In the genomic region with DNA sequence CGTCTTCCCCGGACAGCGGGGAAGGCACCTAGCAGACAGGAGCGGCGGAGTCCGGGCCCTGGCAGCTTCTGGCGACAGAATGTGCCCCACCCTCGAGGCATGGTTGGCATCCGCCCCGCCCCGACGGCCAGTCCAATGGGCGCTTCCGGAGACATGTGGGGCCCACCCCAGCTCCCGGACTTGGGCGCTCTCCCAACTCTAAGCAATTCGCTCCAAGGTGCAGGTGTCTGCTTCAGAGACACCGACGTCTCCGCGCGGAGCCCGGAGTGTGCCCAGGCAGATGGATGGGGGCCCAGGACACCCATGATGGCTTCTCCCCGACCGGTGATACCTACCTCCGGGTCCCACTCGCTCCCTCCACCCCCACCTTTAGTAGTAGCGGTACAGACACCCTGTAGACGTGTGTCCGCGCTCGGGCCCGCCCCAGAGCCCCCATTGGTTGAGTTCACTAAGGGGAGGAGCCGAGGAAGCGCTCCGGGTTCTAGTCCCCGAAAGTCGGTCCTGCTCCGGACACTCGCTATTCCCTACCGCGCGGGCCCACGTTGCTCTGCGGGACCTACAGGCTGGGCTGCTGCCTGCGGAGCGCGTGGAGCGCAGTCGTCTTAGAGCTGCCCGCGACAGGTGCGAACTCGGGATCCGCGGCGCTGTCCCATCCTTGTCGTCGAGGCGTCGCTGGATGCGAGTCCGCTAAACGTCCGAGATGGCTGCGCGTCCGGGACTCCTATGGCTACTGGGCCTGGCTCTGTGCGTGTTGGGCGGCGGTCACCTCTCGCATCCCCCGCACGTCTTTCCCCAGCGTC, we compare ENCODE assay signal across 9 mouse cellular contexts. TPM values are rescaled to one million over a fixed set of nuclear protein-coding genes. Genes with fewer than 3 reads are reported as not detected.
DNase-seq lines count a peak whose midpoint lies in the region; ATAC-seq and TF ChIP-seq lines count a peak whose summit lies in the region.
"Had no signal": no experiment of that assay in that cellular context is flagged by ENCODE, and none has a peak within 500 bp of the region (broad histone marks: within the 10 kb centered on the region; RNA-seq: fewer than 3 reads in every experiment).

A gene (plus strand): TSS at position 515 of the 800 bp plus-strand sequence.

- H3K36me3 ChIP-seq in hindbrain, embryonic 15.5 days: no peaks in the 10 kb centered on the region
- H3K36me3 ChIP-seq in liver, embryonic 15.5 days (replicated peaks): no peaks in the 10 kb centered on the region
- H3K36me3 ChIP-seq in neural tube, embryonic 14.5 days (ENCODE audit: control insufficient read depth, insufficient read depth, low read length): no peaks in the 10 kb centered on the region

- no peak within 1 kb of the TSS for H3K27ac ChIP-seq in hindbrain, embryonic 15.5 days (replicated peaks)
- no peak within 1 kb of the TSS for H3K27ac ChIP-seq in liver, embryonic 15.5 days (replicated peaks)
- H3K27ac ChIP-seq in neural tube, embryonic 14.5 days (ENCODE audit: low read depth, low read length): no peak within 1 kb of the TSS
- no peak within 1 kb of the TSS for H3K27ac ChIP-seq in left cerebral cortex, adult 2 months

- H3K4me3 ChIP-seq in hindbrain, embryonic 15.5 days: peak within 1 kb of the TSS; percentile 35
- peak within 1 kb of the TSS; percentile 12 for H3K4me3 ChIP-seq in liver, embryonic 15.5 days (replicated peaks)
- H3K4me3 ChIP-seq in neural tube, embryonic 14.5 days (ENCODE audit: low read depth, low read length): peak within 1 kb of the TSS; percentile 20; the same call in 1 of the 2 replicates
- H3K4me3 ChIP-seq in left cerebral cortex, adult 2 months: no peak within 1 kb of the TSS

- H3K4me2 ChIP-seq in hindbrain, embryonic 15.5 days: peak within 1 kb of the TSS; percentile 56
- peak within 1 kb of the TSS; percentile 52 for H3K4me2 ChIP-seq in liver, embryonic 15.5 days
- peak within 1 kb of the TSS; percentile 38 for H3K4me2 ChIP-seq in neural tube, embryonic 14.5 days (ENCODE audit: low read depth, low read length)

- WGBS in hindbrain, embryonic 15.5 days: 4% methylated on average over 75 of the region's 75 CpGs
- 6% methylated on average over 74 of the region's 75 CpGs for WGBS in liver, embryonic 15.5 days (ENCODE audit: insufficient replicate concordance)
- WGBS in neural tube, embryonic 14.5 days: 7% methylated on average over 75 of the region's 75 CpGs

- no peak for TF ChIP-seq CTCF in left cerebral cortex, adult 2 months (IDR thresholded peaks at IDR 0.05)

- intact Hi-C loops in left cerebral cortex, adult 2 months (cut with DNase I): no loop called here

- peak; percentile 17; the same call in 1 of the 2 replicates for ATAC-seq in hindbrain, embryonic 15.5 days (ENCODE audit: low FRiP score, low read depth)
- no peak for ATAC-seq in liver, embryonic 15.5 days (ENCODE audit: insufficient read depth)
- peak; percentile 42; the same call in 1 of the 2 replicates for ATAC-seq in neural tube, embryonic 14.5 days (ENCODE audit: low read depth)

- DNase-seq in ovary, postnatal 36 days (ENCODE audit: low spot score): peak; percentile 25
- no peak for DNase-seq in ovary, postnatal 14 days (ENCODE audit: low spot score)
- DNase-seq in left cerebral cortex, adult 2 months (ENCODE audit: extremely low spot score in 1 of 2, low spot score in 2 of 2): no peak
- no peak for DNase-seq in right cerebral cortex, postnatal 25 days
- no peak for DNase-seq in right cerebral cortex, postnatal 14 days

- H3K4me1 ChIP-seq in hindbrain, embryonic 15.5 days (replicated peaks): peaks cover 11% of the 10 kb centered on the region
- H3K4me1 ChIP-seq in liver, embryonic 15.5 days (replicated peaks): peaks cover 6% of the 10 kb centered on the region; the same call in 1 of the 2 replicates
- H3K4me1 ChIP-seq in neural tube, embryonic 14.5 days (ENCODE audit: control insufficient read depth, insufficient read depth, low read length): peaks cover 5% of the 10 kb centered on the region; the same call in 1 of the 2 replicates

- peak within 1 kb of the TSS; percentile 4; the same call in 1 of the 2 replicates for H3K9ac ChIP-seq in hindbrain, embryonic 15.5 days
- no peak within 1 kb of the TSS for H3K9ac ChIP-seq in liver, embryonic 15.5 days
- H3K9ac ChIP-seq in neural tube, embryonic 14.5 days (replicated peaks; ENCODE audit: low read depth, low read length): no peak within 1 kb of the TSS

- peaks cover 35% of the 10 kb centered on the region for H3K27me3 ChIP-seq in hindbrain, embryonic 15.5 days
- H3K27me3 ChIP-seq in liver, embryonic 15.5 days: peaks cover 51% of the 10 kb centered on the region
- H3K27me3 ChIP-seq in neural tube, embryonic 14.5 days (ENCODE audit: control insufficient read depth, insufficient read depth, low read length): peaks cover 24% of the 10 kb centered on the region

- H3K9me3 ChIP-seq in hindbrain, embryonic 15.5 days: no peaks in the 10 kb centered on the region
- no peaks in the 10 kb centered on the region for H3K9me3 ChIP-seq in liver, embryonic 15.5 days (replicated peaks)
- no peaks in the 10 kb centered on the region for H3K9me3 ChIP-seq in neural tube, embryonic 14.5 days (ENCODE audit: control insufficient read depth, low read length)

RNA-seq across cellular contexts. Expression of the gene that starts here (rescaled TPM):
- 0.34 and 0.71 TPM in 2 replicates for polyA plus RNA-seq in hindbrain, embryonic 15.5 days (2015; fragmentation: Nextera tagmentation; extraction: Ambion mirVana)
- 0.15 and 0.25 TPM in 2 replicates for polyA plus RNA-seq in liver, embryonic 15.5 days (2015; fragmentation: Nextera tagmentation; extraction: Ambion mirVana)
- polyA plus RNA-seq in neural tube, embryonic 14.5 days (2014; fragmentation: Nextera tagmentation; extraction: Ambion mirVana): 0.25 and 0.48 TPM in 2 replicates
- under 1 TPM in 1 of 2 experiments, not detected in 1; 0.26 TPM for total RNA-seq in left cerebral cortex, adult 2 months (2021)
- total RNA-seq: liver, adult 2 months had no signal

Comparison
In these comparisons a context has a peak if more than half of its experiments do, and no peak if none do; other contexts are left out.
1. Peak in ATAC-seq, H3K4me3 ChIP-seq, H3K9ac ChIP-seq and H3K4me2 ChIP-seq in hindbrain, embryonic 15.5 days; RNA of the gene not detected or under 1 TPM.
2. Peak in ATAC-seq, H3K4me3 ChIP-seq and H3K4me2 ChIP-seq in neural tube, embryonic 14.5 days; RNA of the gene not detected or under 1 TPM.